Mouse (Mus musculus): Measurements from ENCODE around the gene Ehd2.

Gene Ehd2

GRCm38 (mm10) chr7:15975451-15975850 is 8.1 kb upstream of the Ehd2 start:
- no peak for DNase-seq (ENCODE audit: low read depth, low spot score)

GRCm38 (mm10) chr7:15974712-15975111 is 7.3 kb upstream of the Ehd2 start:
- DNase-seq (ENCODE audit: low read depth, low spot score), result peak; percentile 76

- DNase-seq (ENCODE audit: low read depth, low spot score), result peak; percentile 90
These were observed 4.9 kb upstream of the Ehd2 start for GRCm38 (mm10) chr7:15972247-15972646.

GRCm38 (mm10) chr7:15969674-15970073 is 2.3 kb upstream of the Ehd2 start:
- DNase-seq (ENCODE audit: low read depth, low spot score), result peak; percentile 67

- no peak for DNase-seq (ENCODE audit: low read depth, low spot score)
These were observed 955 bp upstream of the Ehd2 start for GRCm38 (mm10) chr7:15968322-15968721.

GRCm38 (mm10) chr7:15966489-15966888 is 878 bp downstream of the Ehd2 start:
- no peak for DNase-seq (ENCODE audit: low read depth, low spot score)

GRCm38 (mm10) chr7:15963798-15964652 is 3.3 kb downstream of the Ehd2 start:
- DNase-seq (ENCODE audit: low read depth, low spot score), result no peak

GRCm38 (mm10) chr7:15962311-15963288 is 4.8 kb downstream of the Ehd2 start:
- DNase-seq (ENCODE audit: low read depth, low spot score), result peak; percentile 57

- no peak for DNase-seq (ENCODE audit: low read depth, low spot score)
These were observed 5.6 kb downstream of the Ehd2 start for GRCm38 (mm10) chr7:15961798-15962197.

GRCm38 (mm10) chr7:15961239-15961638 is 6.1 kb downstream of the Ehd2 start:
- DNase-seq (ENCODE audit: low read depth, low spot score), result no peak

GRCm38 (mm10) chr7:15960691-15961090 is 6.7 kb downstream of the Ehd2 start:
- no peak for DNase-seq (ENCODE audit: low read depth, low spot score)

GRCm38 (mm10) chr7:15956143-15956542 is 11.2 kb downstream of the Ehd2 start:
- no peak for DNase-seq (ENCODE audit: low read depth, low spot score)

GRCm38 (mm10) chr7:15955509-15955908 is 11.9 kb downstream of the Ehd2 start:
- no peak for DNase-seq (ENCODE audit: low read depth, low spot score)

GRCm38 (mm10) chr7:15954978-15955443 is 12.4 kb downstream of the Ehd2 start:
- peak; percentile 87 for DNase-seq (ENCODE audit: low read depth, low spot score)

GRCm38 (mm10) chr7:15954436-15954835 is 12.9 kb downstream of the Ehd2 start:
- DNase-seq (ENCODE audit: low read depth, low spot score), result no peak

GRCm38 (mm10) chr7:15953307-15954074 is 13.9 kb downstream of the Ehd2 start:
- peak; percentile 85 for DNase-seq (ENCODE audit: low read depth, low spot score)

- peak; percentile 55 for DNase-seq (ENCODE audit: low read depth, low spot score)
These were observed 15.0 kb downstream of the Ehd2 start for GRCm38 (mm10) chr7:15952416-15952815.

- DNase-seq (ENCODE audit: low read depth, low spot score), result no peak
These were observed 17.4 kb downstream of the Ehd2 start for GRCm38 (mm10) chr7:15950008-15950407.

- DNase-seq (ENCODE audit: low read depth, low spot score), result no peak
These were observed 18.1 kb downstream of the Ehd2 start for GRCm38 (mm10) chr7:15949216-15949790.

GRCm38 (mm10) chr7:15948381-15948941 is 18.9 kb downstream of the Ehd2 start:
- DNase-seq (ENCODE audit: low read depth, low spot score), result peak; percentile 95
